Comparison of ENCODE assay signal across 16 mouse cellular contexts in genomic region chr13:97299877-97300873, GRCm38 (mm10). TPM values are rescaled to one million over a fixed set of nuclear protein-coding genes. Genes with fewer than 3 reads are reported as not detected.
DNase-seq lines count a peak whose midpoint lies in the region; ATAC-seq and TF ChIP-seq lines count a peak whose summit lies in the region.
"Had no signal": no experiment of that assay in that cellular context is flagged by ENCODE, and none has a peak within 500 bp of the region (broad histone marks: within the 10 kb centered on the region; RNA-seq: fewer than 3 reads in every experiment).

No protein-coding gene starts in this region.

- TF ChIP-seq EP300 in liver, postnatal 0 days (IDR thresholded peaks at IDR 0.05; ENCODE audit: low read depth), result 0 out of 2 replicates have a peak, but pooled peaks have one; percentile 19

- H3K4me2 ChIP-seq in liver, postnatal 0 days (ENCODE audit: low read depth, low read length), result peak overlapping the region; percentile 42; the same call in 1 of the 2 replicates
- no peak overlapping the region for H3K4me2 ChIP-seq in midbrain, embryonic 13.5 days (replicated peaks)
- H3K4me2 ChIP-seq: neural tube, embryonic 15.5 days had no signal

- no peak overlapping the region for H3K4me3 ChIP-seq in liver, postnatal 0 days (ENCODE audit: low read depth, low read length)
- no peak overlapping the region for H3K4me3 ChIP-seq in midbrain, embryonic 13.5 days (replicated peaks)
- H3K4me3 ChIP-seq: embryonic facial prominence, embryonic 10.5 days; neural tube, embryonic 15.5 days had no signal

- ATAC-seq in Patski, result peak; percentile 62
- ATAC-seq in liver, postnatal 0 days, result peak; percentile 95
- ATAC-seq in midbrain, embryonic 13.5 days, result no peak

- H3K9me3 ChIP-seq in liver, postnatal 0 days (ENCODE audit: low read length), result no peaks in the 10 kb centered on the region
- no peaks in the 10 kb centered on the region for H3K9me3 ChIP-seq in midbrain, embryonic 13.5 days
- H3K9me3 ChIP-seq: embryonic facial prominence, embryonic 10.5 days; neural tube, embryonic 15.5 days had no signal

- in situ Hi-C loops in Patski (cut with MboI; ENCODE audit: low pct_unique_long_range_greater_than_20kb), result no loop called here

- CTCF ChIA-PET in Patski (lab: Charles Lee), result no interaction called here

- POLR2A ChIA-PET in Patski (lab: Charles Lee), result interaction anchor here (0.6 kb wide), 1 partner anchor 10 kb away, joined by 5 read pairs; no protein-coding TSS in a partner anchor

- no peak overlapping the region for H3K9ac ChIP-seq in liver, postnatal 0 days (replicated peaks)
- no peak overlapping the region for H3K9ac ChIP-seq in midbrain, embryonic 13.5 days (replicated peaks)
- H3K9ac ChIP-seq: neural tube, embryonic 15.5 days had no signal

- peak overlapping the region; percentile 81 for H3K27ac ChIP-seq in liver, postnatal 0 days (ENCODE audit: low read depth)
- no peak overlapping the region for H3K27ac ChIP-seq in midbrain, embryonic 13.5 days
- H3K27ac ChIP-seq: embryonic facial prominence, embryonic 10.5 days; macrophage; neural tube, embryonic 15.5 days had no signal

- H3K4me1 ChIP-seq in liver, postnatal 0 days (ENCODE audit: insufficient read depth), result peaks cover 14% of the 10 kb centered on the region
- H3K4me1 ChIP-seq in midbrain, embryonic 13.5 days (replicated peaks), result peaks cover 6% of the 10 kb centered on the region; the same call in 1 of the 2 replicates

- intact Hi-C loops in heart, postnatal 25 days (cut with DNase I), result no loop called here

- H3K27me3 ChIP-seq in Patski, result no peaks in the 10 kb centered on the region
- no peaks in the 10 kb centered on the region for H3K27me3 ChIP-seq in liver, postnatal 0 days (ENCODE audit: insufficient read depth, low read length)
- H3K27me3 ChIP-seq in midbrain, embryonic 13.5 days, result no peaks in the 10 kb centered on the region
- H3K27me3 ChIP-seq: neural tube, embryonic 15.5 days had no signal

- peak; percentile 20 for DNase-seq in Patski (ENCODE audit: low read depth, low spot score)
- peak; percentile 73 for DNase-seq in kidney, adult 18-20 months
- DNase-seq in kidney, postnatal 36 days, result peak; percentile 75 to 89
- DNase-seq in liver, postnatal 0 days, result peak; percentile 53
- no peak for DNase-seq in frontal cortex, postnatal 25 days (ENCODE audit: low spot score in 2 of 2)
- DNase-seq in embryo, embryonic 10 days (ENCODE audit: low spot score), result no peak
- no peak for DNase-seq in heart, postnatal 25 days (ENCODE audit: low spot score)
- DNase-seq: cerebellum, adult 9-11 months; heart, adult 18-20 months; right cerebral cortex, adult 18-20 months; thymus, postnatal 4 days had no signal

- H3K36me3 ChIP-seq in liver, postnatal 0 days (replicated peaks; ENCODE audit: insufficient read depth, low read length), result no peaks in the 10 kb centered on the region
- H3K36me3 ChIP-seq in midbrain, embryonic 13.5 days, result no peaks in the 10 kb centered on the region
- H3K36me3 ChIP-seq: embryonic facial prominence, embryonic 10.5 days; neural tube, embryonic 15.5 days had no signal

- no peak for TF ChIP-seq CTCF in Patski (IDR thresholded peaks at IDR 0.05)
- TF ChIP-seq CTCF in liver, postnatal 0 days (IDR thresholded peaks at IDR 0.05; ENCODE audit: low read depth), result no peak

- 52% methylated on average over 12 of the region's 12 CpGs for WGBS in liver, postnatal 0 days (ENCODE audit: insufficient replicate concordance)
- 90% methylated on average over 12 of the region's 12 CpGs for WGBS in midbrain, embryonic 13.5 days

RNA-seq across cellular contexts. Expression of gene Enc1, which starts 59.3 kb away (rescaled TPM):
- 43.7 TPM for polyA plus RNA-seq in Patski (2021)
- polyA plus RNA-seq in liver, postnatal 0 days (2015; fragmentation: Nextera tagmentation; extraction: Ambion mirVana), result 1.7 and 2.6 TPM in 2 replicates
- 50.2 and 52.1 TPM in 2 replicates for polyA plus RNA-seq in midbrain, embryonic 13.5 days (2015; fragmentation: Nextera tagmentation; extraction: Ambion mirVana)
- total RNA-seq in heart, postnatal 25 days (2021), result 1 to 10 TPM; 5.6 to 6.4 TPM
- total RNA-seq: MEL had no signal

Comparison
In these comparisons a context has a peak if more than half of its experiments do, and no peak if none do; other contexts are left out.
1. DNase-seq: peak in Patski (single experiment), kidney, adult 18-20 months (single experiment), kidney, postnatal 36 days (2 of 2) and liver, postnatal 0 days (single experiment); none in frontal cortex, postnatal 25 days (0 of 2), embryo, embryonic 10 days (single experiment) and heart, postnatal 25 days (single experiment).
2. RNA of gene Enc1, which starts 59.3 kb away (polyA plus RNA-seq): 50.2 to 52.1 TPM in midbrain, embryonic 13.5 days and 43.7 TPM in Patski (single experiment); 1.7 to 2.6 TPM in liver, postnatal 0 days; every median in the first group is over 10 times any median in the second.